Mouse (Mus musculus) neural tube, embryonic 14.5 days (tissue): ENCODE results near the gene Sys1. TPM values are rescaled to one million over a fixed set of nuclear protein-coding genes. Genes with fewer than 3 reads are reported as not detected.

Experiments
- ATAC-seq: fragments of 200-750 bp; cut with Nextera tagmentation; 2 replicates; pipeline ENCODE4 v1.8.0; 2017; ENCODE audit warnings: low read depth, mild to moderate bottlenecking, moderate TSS enrichment, moderate library complexity
- H3K27ac ChIP-seq: fragments of 300-500 bp; sonication (generic); 2 replicates; pipeline ENCODE4 v1.5.1; 2014; ENCODE audit warnings: low read depth, mild to moderate bottlenecking, control low read depth, low read length, moderate library complexity, mixed read lengths
- H3K27me3 ChIP-seq: fragments of 300-500 bp; sonication (generic); 2 replicates; pipeline ENCODE4 v1.6.1; 2014; ENCODE audit warnings: low read length; ENCODE audit not compliant: control insufficient read depth, insufficient read depth
- H3K36me3 ChIP-seq: fragments of 300-500 bp; sonication (generic); 2 replicates; pipeline ENCODE4 v1.6.1; 2014; ENCODE audit warnings: low read length, mixed read lengths; ENCODE audit not compliant: control insufficient read depth, insufficient read depth
- H3K4me1 ChIP-seq: fragments of 300-500 bp; sonication (generic); 2 replicates; pipeline ENCODE4 v1.6.1; 2014; ENCODE audit warnings: low read length; ENCODE audit not compliant: control insufficient read depth, insufficient read depth
- H3K4me2 ChIP-seq: fragments of 300-500 bp; sonication (generic); 2 replicates; pipeline ENCODE4 v1.6.1; 2014; ENCODE audit warnings: mild to moderate bottlenecking, low read depth, low read length, control low read depth
- H3K4me3 ChIP-seq: fragments of 300-500 bp; sonication (generic); 2 replicates; pipeline ENCODE4 v1.5.1; 2014; ENCODE audit warnings: low read depth, low read length, control low read depth, mixed read lengths
- H3K9ac ChIP-seq: fragments of 300-500 bp; sonication (generic); replicated peaks from 2 replicates; pipeline ENCODE4 v1.6.1; 2014; ENCODE audit warnings: low read depth, mild to moderate bottlenecking, control low read depth, low read length, mixed read lengths
- H3K9me3 ChIP-seq: fragments of 300-500 bp; sonication (generic); 2 replicates; pipeline ENCODE4 v1.6.1; 2016; ENCODE audit warnings: low read length; ENCODE audit not compliant: control insufficient read depth
- WGBS: fragments of 180-500 bp; shearing (Covaris S2); extraction: QIAGEN DNeasy Blood & Tissue Kit; methylation state at CpG from one replicate; pipeline ENCODE4 v1.1.7; 2014; 5-methylcytosine and 5-hydroxymethylcytosine counted together
- polyA plus RNA-seq: library from polyadenylated mRNA; unstranded; fragments of >200 nt; fragmentation: Nextera tagmentation; extraction: Ambion mirVana; gene quantifications from 2 replicates; pipeline ENCODE4 v1.2.1, GENCODE M21; 2014

Gene Sys1
- polyA plus RNA-seq, 1 experiment from 2014 or later, result 96.3 TPM

DNA sequence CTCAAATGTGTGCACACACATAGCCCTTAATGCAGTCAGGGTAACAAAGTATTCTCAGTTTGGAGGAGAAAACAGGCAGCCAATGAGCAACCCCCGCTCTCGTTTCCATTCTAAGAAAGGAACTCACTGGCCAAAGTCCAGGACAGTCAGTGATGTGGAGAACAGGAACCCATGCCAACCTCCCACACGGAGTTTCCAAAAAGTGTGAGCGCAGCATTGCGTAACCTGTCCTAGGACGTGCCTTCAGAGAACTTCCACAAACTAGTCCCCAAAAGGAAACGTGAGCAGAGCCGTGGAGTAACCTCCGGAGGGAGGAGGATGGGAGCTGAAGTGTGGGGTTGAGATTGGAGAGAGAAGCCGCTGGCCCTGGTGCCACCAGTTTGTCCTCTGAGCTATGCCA is 1.9 kb upstream of the Sys1 start:
- Histone ChIP-seq H3K4me1 (no peaks in the 10 kb centered on the region), H3K9me3 (no peaks in the 10 kb centered on the region), H3K27me3 (no peaks in the 10 kb centered on the region), H3K27ac (no peak overlapping the region), H3K4me2 (no peak overlapping the region), H3K9ac (no peak overlapping the region), H3K36me3 (no peaks in the 10 kb centered on the region), H3K4me3 (no peak overlapping the region)
- WGBS, result 83% methylated on average over 10 of the region's 10 CpGs
- no peak for ATAC-seq

DNA sequence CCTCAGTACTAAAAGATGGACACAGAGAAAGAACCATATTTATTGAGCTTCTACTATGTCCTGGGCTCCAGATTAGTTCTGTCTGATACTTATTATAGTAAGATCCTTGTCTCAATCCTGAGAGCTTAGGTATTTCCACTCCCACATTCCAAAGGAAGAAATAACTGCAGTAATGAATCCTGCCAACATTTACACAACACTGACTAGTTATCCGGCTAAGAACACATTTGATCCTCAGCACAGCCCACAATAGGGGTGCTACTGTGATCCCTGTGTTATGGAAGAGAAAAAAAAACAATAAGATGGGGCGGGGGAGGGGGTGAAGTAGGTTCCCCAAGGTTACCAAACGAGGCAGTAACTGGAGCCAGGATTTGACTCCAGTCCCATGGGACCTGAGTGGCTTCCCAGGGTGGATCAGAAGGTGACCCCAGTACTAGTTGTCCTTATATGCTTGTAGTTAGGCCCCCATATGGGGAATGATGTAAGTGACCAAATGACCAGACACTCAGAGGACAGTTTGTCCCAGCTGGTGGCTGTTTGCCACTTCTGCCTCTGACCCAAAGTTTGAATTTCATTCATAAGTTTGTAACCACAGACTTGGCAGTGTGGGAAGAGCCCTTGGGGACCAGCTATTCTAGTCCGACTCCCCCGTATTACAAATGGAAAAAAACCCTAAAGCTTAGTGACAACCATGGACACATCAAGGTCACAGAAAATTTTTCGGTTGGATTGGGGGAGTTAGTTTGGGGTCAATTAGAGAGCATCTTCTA is 1.2 kb upstream of the Sys1 start:
- 75% methylated on average over 6 of the region's 6 CpGs for WGBS

DNA sequence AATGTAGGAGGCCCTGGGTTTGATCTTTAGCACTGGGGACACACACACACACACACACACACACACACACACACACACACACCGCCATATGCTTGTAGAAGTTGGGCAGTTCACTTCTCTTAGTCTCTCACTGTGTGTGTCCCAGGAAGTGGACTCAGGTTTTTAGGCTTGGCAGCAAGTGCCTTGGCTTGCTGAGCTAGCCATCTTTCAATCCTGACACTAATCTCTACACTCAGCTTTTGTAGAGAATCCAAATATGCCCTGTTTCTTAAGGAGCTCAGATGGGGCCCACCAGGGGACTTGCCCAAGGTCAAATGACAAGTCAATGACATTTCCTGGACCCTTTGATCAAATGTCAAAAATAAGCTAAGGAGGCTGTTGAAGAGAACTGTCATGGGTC is 351 bp upstream of the Sys1 start:
- no peaks in the 10 kb centered on the region for H3K4me1 ChIP-seq
- WGBS, result 90% methylated on average over 1 of the region's 1 CpGs
- no peak overlapping the region for H3K4me3 ChIP-seq
- no peaks in the 10 kb centered on the region for H3K9me3 ChIP-seq
- H3K36me3 ChIP-seq, result no peaks in the 10 kb centered on the region
- no peak overlapping the region for H3K27ac ChIP-seq
- H3K27me3 ChIP-seq, result no peaks in the 10 kb centered on the region
- peak overlapping the region; percentile 18; the same call in 1 of the 2 replicates for H3K4me2 ChIP-seq
- no peak for ATAC-seq
- H3K9ac ChIP-seq, result no peak overlapping the region

More for the DNA sequence above, 1.2 kb upstream of the Sys1 start:
- H3K27ac ChIP-seq, result no peak overlapping the region
- H3K9me3 ChIP-seq, result no peaks in the 10 kb centered on the region
- H3K4me2 ChIP-seq, result no peak overlapping the region
- H3K36me3 ChIP-seq, result no peaks in the 10 kb centered on the region
- H3K27me3 ChIP-seq, result no peaks in the 10 kb centered on the region
- no peak for ATAC-seq
- H3K4me1 ChIP-seq, result no peaks in the 10 kb centered on the region
- H3K9ac ChIP-seq, result no peak overlapping the region
- H3K4me3 ChIP-seq, result no peak overlapping the region

DNA sequence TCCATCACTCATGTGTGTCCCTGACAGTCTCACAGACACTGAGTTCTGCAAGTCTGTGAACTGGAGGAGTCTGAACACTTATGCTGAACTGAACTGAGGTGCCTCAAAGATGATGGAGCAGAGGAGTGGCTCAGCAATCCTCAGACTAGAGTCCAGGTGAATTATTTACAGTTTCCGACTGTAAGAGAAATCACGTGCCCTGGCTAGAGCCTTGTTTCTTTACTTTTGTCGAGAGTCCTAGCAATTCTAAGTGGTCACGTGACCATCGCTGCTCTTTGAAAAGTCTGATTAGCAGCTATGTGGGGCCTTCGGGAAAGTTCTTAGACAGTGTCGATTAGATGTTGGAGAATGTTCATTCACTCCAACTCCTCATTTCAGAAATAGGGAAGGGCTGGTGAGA is 1.2 kb downstream of the Sys1 start:
- WGBS, result 54% methylated on average over 7 of the region's 7 CpGs
- ATAC-seq, result no peak
- no peaks in the 10 kb centered on the region for H3K9me3 ChIP-seq
- H3K4me3 ChIP-seq, result no peak overlapping the region
- H3K27me3 ChIP-seq, result no peaks in the 10 kb centered on the region
- H3K4me1 ChIP-seq, result peaks cover 10% of the 10 kb centered on the region
- H3K27ac ChIP-seq, result no peak overlapping the region
- H3K4me2 ChIP-seq, result no peak overlapping the region
- H3K9ac ChIP-seq, result no peak overlapping the region
- H3K36me3 ChIP-seq, result no peaks in the 10 kb centered on the region

DNA sequence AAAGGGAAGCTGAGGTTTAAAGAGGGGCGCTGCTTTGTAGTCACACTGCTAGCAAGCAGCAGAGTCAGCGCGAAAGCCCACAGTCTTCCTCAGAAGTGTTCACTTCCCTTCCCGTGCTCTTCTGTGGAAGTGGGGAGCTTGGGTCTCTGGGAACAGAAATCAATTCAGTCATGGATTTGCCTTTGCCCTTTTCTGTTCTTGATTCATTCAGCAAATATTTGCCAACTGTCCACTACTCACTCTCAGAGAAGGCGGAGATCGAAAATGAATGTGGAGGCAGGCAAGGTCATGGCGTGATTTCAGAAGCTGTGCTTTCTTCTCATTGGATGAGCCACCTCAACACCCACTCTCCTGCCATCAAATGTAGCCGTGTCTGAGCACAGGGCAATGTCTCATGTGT is 1.8 kb downstream of the Sys1 start:
- no peak overlapping the region for H3K4me2 ChIP-seq
- peaks cover 10% of the 10 kb centered on the region for H3K4me1 ChIP-seq
- no peak overlapping the region for H3K9ac ChIP-seq
- no peaks in the 10 kb centered on the region for H3K9me3 ChIP-seq
- no peaks in the 10 kb centered on the region for H3K36me3 ChIP-seq
- H3K27me3 ChIP-seq, result no peaks in the 10 kb centered on the region
- no peak overlapping the region for H3K4me3 ChIP-seq
- WGBS, result 90% methylated on average over 8 of the region's 8 CpGs
- H3K27ac ChIP-seq, result no peak overlapping the region
- no peak for ATAC-seq

DNA sequence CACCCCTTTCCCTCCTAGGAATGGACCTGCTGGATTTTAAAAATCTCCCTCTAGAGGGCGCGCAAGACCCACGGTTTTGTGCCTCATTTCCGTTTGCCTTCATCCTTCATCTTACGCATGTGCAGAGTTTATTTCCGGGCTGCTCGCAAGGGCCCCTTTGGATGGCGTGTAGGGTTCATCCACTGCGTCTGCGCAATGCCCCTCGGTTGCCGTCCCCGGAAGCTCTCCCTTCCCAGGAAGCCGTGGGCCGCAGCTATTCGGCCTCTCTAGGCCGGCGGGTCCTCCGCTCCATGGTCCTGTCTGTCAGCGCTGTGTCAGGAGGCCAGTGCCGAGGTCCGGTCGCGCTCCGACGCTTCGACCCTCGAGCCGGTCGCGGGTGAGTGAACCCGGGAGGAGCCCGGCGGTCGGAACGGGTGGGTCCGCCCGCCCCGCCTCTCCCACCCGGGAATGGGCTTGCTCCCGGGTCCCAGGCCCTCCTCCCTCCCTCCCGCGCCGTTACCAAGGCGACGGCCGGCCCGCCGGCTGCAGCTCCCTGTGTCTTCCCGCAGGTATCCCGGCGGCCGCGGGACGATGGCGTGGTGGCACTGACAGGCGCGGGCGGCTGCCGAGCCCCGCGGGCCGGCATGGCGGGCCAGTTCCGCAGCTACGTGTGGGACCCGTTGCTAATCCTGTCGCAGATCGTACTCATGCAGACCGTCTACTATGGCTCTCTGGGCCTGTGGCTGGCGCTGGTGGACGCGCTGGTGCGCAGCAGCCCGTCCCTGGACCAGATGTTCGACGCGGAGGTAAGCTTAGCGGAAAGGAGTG is 4.2 kb downstream of the Sys1 start, which contains the start of gene Gm20458:
Gene Gm20458 (plus strand): TSS at position 223 of the 807 bp plus-strand sequence.
- Histone ChIP-seq H3K4me2 (peak within 1 kb of the TSS; percentile 77), H3K4me1 (peaks cover 10% of the 10 kb centered on the region), H3K9me3 (no peaks in the 10 kb centered on the region), H3K36me3 (peaks cover 18% of the 10 kb centered on the region; the same call in 1 of the 2 replicates), H3K9ac (peak within 1 kb of the TSS; percentile 87), H3K27ac (peak within 1 kb of the TSS; percentile 93), H3K4me3 (peak within 1 kb of the TSS; percentile 88), H3K27me3 (no peaks in the 10 kb centered on the region)
- under 1% methylated on average over 56 of the region's 79 CpGs for WGBS
- peak; percentile 99 for ATAC-seq

DNA sequence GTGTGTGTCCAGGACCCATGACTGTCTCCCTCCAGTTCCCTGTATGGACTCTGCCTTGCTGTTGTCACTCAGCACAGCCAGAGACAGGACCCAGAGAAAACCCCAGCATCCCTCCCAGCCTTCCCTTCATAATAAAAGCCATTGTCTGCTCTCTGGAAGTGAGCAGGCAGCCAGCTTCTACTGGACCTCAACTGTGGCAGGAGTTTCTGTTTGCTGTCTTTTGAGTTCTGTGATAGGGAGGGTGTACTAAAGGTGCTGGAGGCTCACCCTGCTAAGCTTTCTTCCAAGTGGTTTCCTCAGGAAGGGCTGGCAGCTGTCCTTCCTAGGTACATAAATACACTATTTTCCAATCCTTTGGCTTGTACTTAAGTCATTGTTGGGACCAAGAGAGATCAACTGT is 8.4 kb downstream of the Sys1 start:
- Histone ChIP-seq H3K9me3 (no peaks in the 10 kb centered on the region), H3K36me3 (peaks cover 21% of the 10 kb centered on the region; the same call in 1 of the 2 replicates), H3K27ac (no peak overlapping the region), H3K4me1 (peaks cover 10% of the 10 kb centered on the region), H3K4me2 (no peak overlapping the region), H3K27me3 (no peaks in the 10 kb centered on the region), H3K9ac (no peak overlapping the region), H3K4me3 (no peak overlapping the region)
- ATAC-seq, result no peak

DNA sequence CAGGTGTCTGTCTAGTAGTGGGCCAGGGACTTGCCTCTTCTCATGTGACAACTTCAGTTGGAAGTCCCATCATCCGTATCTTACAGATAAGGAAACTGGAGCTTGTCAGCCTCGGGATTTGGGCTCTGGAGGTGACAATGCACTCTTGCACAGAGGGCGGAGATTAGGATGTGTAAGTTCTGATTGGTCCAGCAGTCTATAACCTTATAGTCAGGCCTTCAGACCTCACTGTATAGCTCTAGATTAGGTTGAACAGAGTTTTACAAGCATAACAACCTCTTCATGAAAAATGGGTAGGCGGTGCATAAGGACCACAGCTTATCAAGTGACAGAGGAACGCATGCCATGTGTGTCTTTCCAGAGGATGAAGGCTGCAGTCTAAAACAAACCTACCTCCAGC is 10.0 kb downstream of the Sys1 start:
- no peak overlapping the region for H3K27ac ChIP-seq
- no peak for ATAC-seq
- H3K36me3 ChIP-seq, result peaks cover 21% of the 10 kb centered on the region; the same call in 1 of the 2 replicates
- peaks cover 7% of the 10 kb centered on the region for H3K4me1 ChIP-seq
- 90% methylated on average over 5 of the region's 5 CpGs for WGBS
- no peak overlapping the region for H3K4me3 ChIP-seq
- H3K9ac ChIP-seq, result no peak overlapping the region
- H3K9me3 ChIP-seq, result no peaks in the 10 kb centered on the region
- no peaks in the 10 kb centered on the region for H3K27me3 ChIP-seq
- no peak overlapping the region for H3K4me2 ChIP-seq

DNA sequence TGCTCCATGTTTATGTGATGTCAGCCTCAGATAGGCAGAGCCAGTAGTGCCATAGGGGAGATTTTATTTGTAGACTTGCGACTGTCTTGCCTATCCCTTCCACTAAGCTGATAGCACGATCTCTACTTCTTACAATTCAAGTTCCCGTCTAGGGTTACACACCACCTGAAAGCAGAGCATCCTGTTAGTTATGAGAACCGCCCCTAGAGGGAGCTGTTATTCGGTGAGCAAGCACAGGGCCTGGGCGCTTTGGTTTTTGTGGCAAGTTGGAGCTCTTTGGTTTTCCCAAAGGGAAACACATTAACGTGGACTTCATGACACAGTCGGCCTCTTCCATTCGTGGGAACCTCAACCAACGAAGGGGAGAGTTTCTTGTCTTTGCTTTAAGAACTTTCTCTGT is 13.5 kb downstream of the Sys1 start:
- Histone ChIP-seq H3K27me3 (no peaks in the 10 kb centered on the region), H3K27ac (no peak overlapping the region), H3K9ac (no peak overlapping the region), H3K4me2 (no peak overlapping the region), H3K36me3 (peaks cover 24% of the 10 kb centered on the region), H3K9me3 (no peaks in the 10 kb centered on the region), H3K4me3 (no peak overlapping the region), H3K4me1 (no peaks in the 10 kb centered on the region)
- WGBS, result 31% methylated on average over 10 of the region's 10 CpGs
- no peak for ATAC-seq
